ENCODE assay signal across 13 mouse cellular contexts in genomic region chr6:34711620-34712019, GRCm38 (mm10).
DNase-seq lines count a peak whose midpoint lies in the region; ATAC-seq lines count a peak whose summit lies in the region.
"Had no signal": no experiment of that assay in that cellular context is flagged by ENCODE, and none has a peak within 500 bp of the region (broad histone marks: within the 10 kb centered on the region; RNA-seq: fewer than 3 reads in every experiment).

No protein-coding gene starts in this region.

- no peak for ATAC-seq in heart, embryonic 15.5 days (replicated peaks; ENCODE audit: insufficient number of reproducible peaks, insufficient read depth, low FRiP score, low read depth)
- no peak for ATAC-seq in embryonic facial prominence, embryonic 14.5 days (ENCODE audit: low read depth)
- no peak for ATAC-seq in liver, embryonic 11.5 days (replicated peaks; ENCODE audit: low FRiP score)
- ATAC-seq in monocyte, adult 5-6 weeks (replicated peaks; ENCODE audit: insufficient number of reproducible peaks, low FRiP score, low TSS enrichment, poor library complexity, severe bottlenecking) = no peak
- ATAC-seq: inflammation-experienced regulatory T-cells, adult 6 months had no signal

- 45% methylated on average over 10 of the region's 10 CpGs for WGBS in heart, embryonic 15.5 days
- WGBS in embryonic facial prominence, embryonic 14.5 days = 52% methylated on average over 10 of the region's 10 CpGs
- WGBS in liver, embryonic 11.5 days = 72% methylated on average over 10 of the region's 10 CpGs

- H3K4me3 ChIP-seq in heart, embryonic 15.5 days = no peak overlapping the region
- no peak overlapping the region for H3K4me3 ChIP-seq in embryonic facial prominence, embryonic 14.5 days (ENCODE audit: low read depth, low read length)
- H3K4me3 ChIP-seq in liver, embryonic 11.5 days (ENCODE audit: low read depth, low read length) = no peak overlapping the region
- H3K4me3 ChIP-seq: left cerebral cortex, adult 2 months had no signal

- H3K4me2 ChIP-seq in heart, embryonic 15.5 days = peak overlapping the region; percentile 75; the same call in 1 of the 2 replicates
- H3K4me2 ChIP-seq in embryonic facial prominence, embryonic 14.5 days (ENCODE audit: low read depth, low read length) = peak overlapping the region; percentile 78
- H3K4me2 ChIP-seq in liver, embryonic 11.5 days = peak overlapping the region; percentile 58

- DNase-seq in heart, postnatal 4 days = no peak
- peak; percentile 71 for DNase-seq in NIH3T3 (ENCODE audit: low read depth)
- no peak for DNase-seq in embryonic facial prominence, embryonic 14.5 days (ENCODE audit: low spot score)
- no peak for DNase-seq in liver, embryonic 11.5 days (ENCODE audit: low spot score)
- no peak for DNase-seq in embryo, embryonic 10 days (ENCODE audit: low spot score)
- DNase-seq: cerebellum, adult 11-12 months; kidney, postnatal 25 days; right cerebral cortex, adult 18-20 months; thymus, postnatal 25 days had no signal

- peaks cover 76% of the 10 kb centered on the region for H3K4me1 ChIP-seq in heart, embryonic 15.5 days (replicated peaks)
- H3K4me1 ChIP-seq in embryonic facial prominence, embryonic 14.5 days (ENCODE audit: control insufficient read depth, insufficient read depth, low read length) = peaks cover 56% of the 10 kb centered on the region
- H3K4me1 ChIP-seq in liver, embryonic 11.5 days (replicated peaks; ENCODE audit: control insufficient read depth, insufficient read depth, low read length) = peaks cover 16% of the 10 kb centered on the region; the same call in 1 of the 2 replicates

- H3K27ac ChIP-seq in heart, embryonic 15.5 days = peak overlapping the region; percentile 93; the same call in 1 of the 2 replicates
- no peak overlapping the region; the same call in 1 of the 2 replicates for H3K27ac ChIP-seq in embryonic facial prominence, embryonic 14.5 days (replicated peaks; ENCODE audit: low read depth, low read length)
- peak overlapping the region; percentile 25; the same call in 1 of the 2 replicates for H3K27ac ChIP-seq in liver, embryonic 11.5 days (ENCODE audit: low read depth, low read length)
- H3K27ac ChIP-seq: left cerebral cortex, adult 2 months had no signal

- no peaks in the 10 kb centered on the region for H3K36me3 ChIP-seq in heart, embryonic 15.5 days
- H3K36me3 ChIP-seq in embryonic facial prominence, embryonic 14.5 days (ENCODE audit: control insufficient read depth, insufficient read depth, low read length) = 0 out of 2 replicates have a peak, but pooled peaks cover 8% of the 10 kb centered on the region
- H3K36me3 ChIP-seq in liver, embryonic 11.5 days (ENCODE audit: control insufficient read depth, insufficient read depth, low read length) = no peaks in the 10 kb centered on the region

- H3K27me3 ChIP-seq in heart, embryonic 15.5 days = no peaks in the 10 kb centered on the region
- H3K27me3 ChIP-seq in embryonic facial prominence, embryonic 14.5 days (replicated peaks; ENCODE audit: control insufficient read depth, insufficient read depth, low read length) = no peaks in the 10 kb centered on the region
- H3K27me3 ChIP-seq in liver, embryonic 11.5 days (replicated peaks; ENCODE audit: control insufficient read depth, insufficient read depth, low read length) = no peaks in the 10 kb centered on the region

- H3K9ac ChIP-seq in heart, embryonic 15.5 days = no peak overlapping the region
- no peak overlapping the region for H3K9ac ChIP-seq in embryonic facial prominence, embryonic 14.5 days (ENCODE audit: low read depth, low read length)
- no peak overlapping the region for H3K9ac ChIP-seq in liver, embryonic 11.5 days (ENCODE audit: low read depth, low read length)

- H3K9me3 ChIP-seq in heart, embryonic 15.5 days (replicated peaks) = no peaks in the 10 kb centered on the region
- no peaks in the 10 kb centered on the region for H3K9me3 ChIP-seq in embryonic facial prominence, embryonic 14.5 days (ENCODE audit: control insufficient read depth, low read length)
- H3K9me3 ChIP-seq in liver, embryonic 11.5 days (ENCODE audit: control insufficient read depth, low read length) = no peaks in the 10 kb centered on the region
